Mouse (Mus musculus): ENCODE results near the gene Dbnl. TPM values are rescaled to one million over a fixed set of nuclear protein-coding genes. Genes with fewer than 3 reads are reported as not detected.

Dbnl gene
- total RNA-seq, 2 experiments from 2014 or later = 26.1 to 27.2 TPM

DNA sequence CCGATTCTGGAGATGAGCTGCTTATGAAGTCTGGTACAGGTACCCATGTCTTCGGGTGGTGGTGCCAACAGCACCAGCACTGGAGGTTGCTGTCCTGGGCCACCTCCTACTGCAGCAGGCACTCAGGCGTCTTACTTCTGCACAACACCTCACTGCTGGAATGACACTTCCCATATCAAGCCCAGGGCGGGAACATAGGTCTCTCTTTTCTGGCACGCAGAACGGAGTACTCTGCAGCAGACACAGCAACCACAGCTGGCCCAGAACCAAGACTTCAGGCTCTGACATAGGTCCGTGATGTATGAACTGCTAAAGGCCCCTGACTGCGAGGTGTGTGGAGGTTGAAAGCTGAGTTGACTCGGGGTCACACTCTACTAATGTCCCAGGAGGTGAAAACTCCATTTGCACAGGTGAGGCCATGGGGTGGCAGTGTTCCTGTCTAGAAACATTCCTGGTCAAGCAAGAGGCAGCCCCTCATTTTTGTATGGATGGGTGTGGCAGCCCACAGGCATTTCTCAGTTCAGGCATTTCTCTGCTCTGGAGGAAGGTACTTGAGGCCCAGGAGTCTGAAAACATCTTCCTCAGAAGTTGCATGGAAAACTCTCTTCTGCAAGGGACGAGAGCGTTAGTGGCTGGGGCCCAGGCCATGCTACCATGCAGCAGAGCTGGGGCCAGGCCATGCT, 40.4 kb downstream of the Dbnl start:
- no peak for DNase-seq (ENCODE audit: low spot score)
- intact Hi-C loops (cut with DNase I) = no loop called here

DNA sequence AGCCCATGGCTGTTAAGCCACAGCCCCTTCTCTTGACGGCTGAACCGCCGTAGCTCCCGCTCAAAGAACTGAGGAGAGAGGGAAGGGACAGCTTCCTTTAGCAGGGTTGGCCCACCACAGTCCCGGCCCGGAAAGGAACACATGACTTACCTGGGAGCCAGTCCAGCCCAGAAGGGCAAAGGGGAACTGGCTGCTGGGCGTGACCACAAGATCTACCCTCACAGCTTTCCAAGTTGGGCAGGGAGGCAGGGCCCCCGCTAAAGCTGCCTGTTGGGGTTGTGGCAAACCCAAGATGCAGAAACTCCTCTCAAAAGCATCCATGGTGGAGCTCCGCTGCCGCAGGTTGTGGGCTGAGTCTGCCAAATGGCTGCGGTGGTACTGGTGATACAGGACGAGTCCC, 41.0 kb downstream of the Dbnl start:
- DNase-seq (ENCODE audit: low spot score) = no peak
- intact Hi-C loops (cut with DNase I) = no loop called here

DNA sequence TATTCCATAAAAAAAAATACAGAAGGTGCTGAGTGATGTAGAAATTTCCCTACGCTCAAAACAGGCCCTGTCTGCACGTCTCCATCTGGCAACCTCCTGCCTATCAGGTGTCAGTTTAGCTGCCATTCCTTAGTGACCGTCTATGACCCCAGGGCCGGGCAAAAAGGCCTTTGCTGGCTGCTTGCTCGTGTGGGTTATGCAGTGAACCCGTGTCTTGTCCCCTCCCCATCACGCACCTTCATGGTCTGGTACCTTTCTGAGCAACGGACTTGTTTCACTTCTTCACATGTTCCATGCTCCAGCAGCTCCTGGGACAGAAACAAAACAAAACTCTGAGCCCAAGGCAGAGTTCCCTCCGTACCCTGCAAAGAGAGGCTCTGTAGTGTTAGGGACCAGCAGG, 46.2 kb downstream of the Dbnl start:
- DNase-seq (ENCODE audit: low spot score) = no peak
- intact Hi-C loops (cut with DNase I) = no loop called here

DNA sequence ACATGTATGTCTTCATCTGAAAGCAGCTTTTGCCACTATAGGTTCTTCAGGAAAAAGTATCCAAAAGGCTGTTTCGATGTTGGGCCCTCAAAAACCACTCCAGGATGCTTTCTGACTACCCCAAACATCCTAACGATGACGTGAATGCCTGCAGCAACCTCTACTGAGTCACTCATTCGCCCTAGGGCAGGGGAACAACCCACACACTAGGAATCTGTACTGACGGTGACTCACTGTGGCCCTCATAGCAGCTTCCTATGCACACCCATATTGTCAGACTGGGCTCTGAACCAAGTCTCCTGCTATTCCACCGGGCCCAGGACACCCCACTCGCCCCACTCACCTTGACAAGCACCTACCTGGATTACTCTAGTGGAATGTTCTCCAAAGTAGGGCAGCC, 46.8 kb downstream of the Dbnl start:
- no peak for DNase-seq (ENCODE audit: low spot score)
- intact Hi-C loops (cut with DNase I) = loop anchor here (5.0 kb wide), 2 partner anchors 42 to 48 kb away; partner anchors contain the start of genes Dbnl and Pold2

DNA sequence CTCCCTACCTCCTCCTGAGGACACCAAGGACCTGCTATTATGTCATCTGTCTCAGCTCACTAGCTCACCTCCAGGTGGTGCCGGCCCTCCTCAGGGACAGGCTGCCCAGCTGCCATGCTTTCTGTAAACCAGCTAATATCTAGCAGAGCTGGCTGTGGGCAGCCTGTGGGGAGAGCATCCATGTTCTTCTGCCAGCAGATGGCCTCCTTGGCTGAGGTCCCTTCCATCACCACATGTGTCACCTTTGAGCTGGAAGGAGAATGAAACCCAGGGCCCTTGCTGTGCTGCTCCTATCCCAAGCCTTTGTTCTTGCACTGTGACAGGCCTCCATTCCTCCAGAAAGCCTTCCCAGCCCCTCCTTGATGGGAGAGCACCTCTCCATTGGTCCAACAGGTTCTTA, 47.8 kb downstream of the Dbnl start:
- no peak for DNase-seq (ENCODE audit: low spot score)

DNA sequence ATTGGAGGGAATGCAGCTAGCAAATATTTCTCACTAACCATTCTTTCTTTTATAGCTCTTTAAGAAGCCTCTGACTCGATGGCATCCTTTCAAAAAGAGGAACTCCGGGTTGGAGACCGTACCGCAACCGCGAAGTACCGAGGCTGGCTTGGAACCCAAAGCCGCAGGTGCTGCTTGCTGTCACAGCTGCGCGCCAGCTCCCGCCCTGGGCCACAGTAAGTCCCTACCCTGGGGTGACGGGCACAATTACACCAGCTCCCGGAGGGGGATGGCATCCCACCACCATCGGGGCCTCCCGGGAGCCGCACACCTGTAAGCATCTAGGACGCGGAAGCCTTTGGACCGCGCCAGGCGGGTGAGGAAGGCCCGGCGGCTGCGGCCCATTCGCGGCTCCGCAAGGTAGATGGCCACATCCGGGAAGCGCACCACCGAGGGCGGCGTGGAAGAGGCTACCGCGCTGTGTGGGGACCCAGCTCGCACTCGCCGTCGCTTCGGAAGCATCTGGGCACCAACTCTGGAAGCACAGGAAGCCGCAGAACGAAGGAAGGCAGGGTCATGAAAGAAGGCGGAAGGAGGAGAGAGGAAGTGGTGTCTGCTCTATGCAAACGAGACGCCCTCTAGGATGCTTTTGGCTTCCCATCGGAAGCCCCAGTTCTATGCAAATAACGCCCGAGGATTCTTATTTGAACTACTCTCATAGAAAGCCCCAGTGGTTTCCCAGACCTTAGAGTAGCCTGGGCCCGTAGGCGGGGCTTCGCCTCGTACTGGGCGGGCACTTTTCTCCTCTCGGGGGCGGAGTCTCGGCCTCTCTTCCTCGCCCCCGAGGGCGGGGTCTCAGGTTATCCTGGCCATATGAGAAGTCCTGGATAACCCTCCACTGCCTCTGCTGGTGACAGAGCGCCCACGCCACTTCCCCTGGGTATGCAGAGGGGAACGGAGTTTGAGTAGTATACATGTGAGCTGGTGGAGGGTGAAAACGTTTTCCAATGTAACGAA, 49.3 kb downstream of the Dbnl start, which contains the start of gene Polm:
Gene Polm (minus strand): TSS at position 766 of the 996 bp plus-strand sequence.
- DNase-seq (ENCODE audit: low spot score) = peak; percentile 87
- intact Hi-C loops (cut with DNase I) = loop anchor here (2.0 to 5.0 kb wide), 3 partner anchors 40 to 50 kb away; partner anchors contain the start of genes Dbnl and Pold2

More for the DNA sequence above, 47.8 kb downstream of the Dbnl start:
- intact Hi-C loops (cut with DNase I) = loop anchor here (2.0 to 5.0 kb wide), 3 partner anchors 41 to 51 kb away; partner anchors contain the start of genes Dbnl and Pold2

DNA sequence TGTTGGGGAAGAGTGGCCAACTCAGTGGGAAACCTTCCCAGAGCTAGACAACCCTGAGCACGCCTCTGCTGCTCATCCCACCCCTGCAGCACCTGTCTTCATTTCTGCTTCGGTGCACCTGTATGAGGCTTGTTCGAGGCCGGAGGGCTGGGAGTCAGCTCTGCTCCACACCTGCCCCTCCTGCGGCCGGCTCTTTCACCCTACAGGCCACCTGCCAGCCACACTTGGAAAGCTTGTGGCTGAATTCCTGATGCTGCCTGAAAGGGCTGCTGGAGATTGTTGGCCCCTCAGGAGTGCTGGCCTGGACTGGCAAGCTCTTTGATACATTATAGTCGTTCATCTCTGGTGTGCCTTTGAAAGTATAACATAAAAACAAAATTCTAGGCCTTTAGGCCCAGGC, 52.1 kb downstream of the Dbnl start:
- no peak for DNase-seq (ENCODE audit: low spot score)
- intact Hi-C loops (cut with DNase I) = no loop called here

DNA sequence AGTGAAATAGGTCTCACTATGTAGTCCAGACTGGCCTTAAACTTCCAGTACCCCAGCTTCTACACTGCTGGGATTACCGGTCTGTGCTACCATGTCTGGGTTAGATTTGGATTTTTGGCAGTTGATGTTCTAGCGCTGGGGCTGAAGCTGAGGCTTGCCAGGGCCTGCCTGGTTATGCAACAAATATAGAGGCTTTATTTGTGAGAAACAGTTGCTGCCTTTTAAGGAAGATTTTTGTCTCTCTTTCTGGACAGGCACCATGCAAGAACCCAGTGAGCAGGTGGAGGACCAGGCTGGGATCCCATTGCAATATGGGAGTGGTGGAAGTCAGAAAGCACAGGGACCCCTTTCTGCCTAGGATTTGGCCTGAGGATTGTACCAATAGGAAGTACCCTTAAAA, 53.5 kb downstream of the Dbnl start:
- intact Hi-C loops (cut with DNase I) = no loop called here
- no peak for DNase-seq (ENCODE audit: low spot score)

DNA sequence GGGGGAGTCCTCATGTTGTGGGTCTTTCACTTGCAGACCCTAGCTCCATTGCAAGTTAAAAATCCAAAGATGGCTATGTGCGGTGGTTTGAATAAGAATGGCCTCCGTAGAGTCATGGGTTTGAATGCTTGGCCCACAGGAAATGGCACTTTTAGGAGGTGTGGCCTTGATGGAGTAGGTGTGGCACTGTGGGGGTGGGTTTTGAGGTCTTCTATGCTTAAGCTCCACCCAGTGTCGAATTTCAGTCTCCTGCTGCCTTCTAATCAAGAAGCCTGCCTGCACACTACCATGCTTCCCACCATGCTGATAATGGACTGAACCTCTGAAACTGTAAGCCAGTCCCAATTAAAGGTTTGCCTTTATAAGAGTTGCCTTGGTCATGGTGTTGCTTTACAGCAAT, 54.8 kb downstream of the Dbnl start:
- intact Hi-C loops (cut with DNase I) = no loop called here
- DNase-seq (ENCODE audit: low spot score) = no peak

DNA sequence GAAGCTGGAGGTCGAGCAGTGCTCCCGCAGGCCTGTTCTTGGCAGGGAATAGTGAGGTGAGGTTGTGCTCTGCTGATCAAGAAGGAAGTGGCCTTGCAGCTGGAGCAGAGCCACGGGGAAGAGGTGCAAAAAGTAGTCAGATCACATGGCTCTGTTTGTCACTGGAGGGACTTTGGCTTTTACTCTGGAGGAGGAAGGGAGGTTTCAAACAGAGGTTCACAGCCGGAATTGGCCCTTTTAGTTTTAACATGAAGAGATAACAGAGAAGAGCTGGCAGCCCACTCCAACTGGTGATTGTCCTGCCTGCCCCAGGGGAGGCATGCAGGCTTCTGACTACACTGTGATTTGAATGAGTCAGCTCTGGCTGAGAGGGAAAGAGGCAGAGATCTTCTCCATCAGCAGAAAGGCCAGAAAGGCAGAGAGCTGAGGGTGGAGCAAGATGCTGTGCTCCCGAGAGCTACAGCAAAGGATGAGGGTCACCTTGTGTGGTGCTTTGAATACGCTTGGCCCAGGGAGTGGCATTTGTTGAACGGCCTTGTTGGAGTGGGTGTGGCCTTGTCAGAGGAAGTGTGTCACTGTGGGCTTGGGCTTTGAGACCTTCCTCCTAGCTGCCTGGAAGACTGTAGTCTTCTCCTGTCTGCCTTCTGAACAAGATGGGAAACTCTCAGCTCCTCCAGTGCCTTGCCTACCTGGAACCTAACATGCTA, 58.5 kb downstream of the Dbnl start:
- peak; percentile 51 for DNase-seq (ENCODE audit: low spot score)
- intact Hi-C loops (cut with DNase I) = no loop called here

DNA sequence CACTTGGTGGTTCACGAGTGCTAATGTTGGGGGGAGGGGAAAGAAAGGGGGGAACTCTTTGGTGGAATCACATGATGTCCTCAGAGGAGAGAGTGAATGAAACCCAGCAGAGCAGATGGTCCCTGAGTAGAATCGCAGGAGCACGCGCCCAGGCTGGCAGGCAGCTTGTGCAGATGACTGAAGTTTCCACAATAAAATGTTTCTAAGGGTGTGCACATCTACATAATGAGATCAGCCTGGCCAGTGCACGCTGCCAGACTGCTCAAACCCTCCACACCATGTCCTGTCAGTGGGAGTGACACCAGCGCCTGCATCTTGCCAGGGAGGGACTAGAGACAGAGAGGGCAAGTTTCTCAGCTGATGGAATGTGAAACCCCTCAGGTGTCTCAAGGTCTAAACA, 60.5 kb downstream of the Dbnl start:
- intact Hi-C loops (cut with DNase I) = no loop called here
- DNase-seq (ENCODE audit: low spot score) = peak; percentile 49

DNA sequence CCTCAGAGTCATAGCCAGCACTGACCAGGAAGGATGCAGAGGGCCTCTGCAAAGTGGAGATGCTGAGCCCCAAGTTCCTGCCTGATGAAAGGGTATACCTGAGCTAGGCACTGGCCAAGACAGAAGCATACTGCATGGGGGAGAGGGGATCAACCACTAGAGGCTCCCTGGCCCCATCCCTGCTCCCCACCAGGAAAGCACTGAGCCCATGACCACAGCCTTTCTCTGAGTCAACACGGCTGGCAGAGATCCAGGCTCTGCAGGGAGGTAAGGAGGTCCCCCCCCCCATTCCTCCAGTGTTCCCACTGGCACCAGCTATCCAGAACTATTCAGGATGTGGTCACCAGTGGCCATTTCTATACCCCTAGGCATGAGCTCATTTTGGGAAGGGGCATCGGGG, 61.0 kb downstream of the Dbnl start:
- no peak for DNase-seq (ENCODE audit: low spot score)
- intact Hi-C loops (cut with DNase I) = no loop called here

DNA sequence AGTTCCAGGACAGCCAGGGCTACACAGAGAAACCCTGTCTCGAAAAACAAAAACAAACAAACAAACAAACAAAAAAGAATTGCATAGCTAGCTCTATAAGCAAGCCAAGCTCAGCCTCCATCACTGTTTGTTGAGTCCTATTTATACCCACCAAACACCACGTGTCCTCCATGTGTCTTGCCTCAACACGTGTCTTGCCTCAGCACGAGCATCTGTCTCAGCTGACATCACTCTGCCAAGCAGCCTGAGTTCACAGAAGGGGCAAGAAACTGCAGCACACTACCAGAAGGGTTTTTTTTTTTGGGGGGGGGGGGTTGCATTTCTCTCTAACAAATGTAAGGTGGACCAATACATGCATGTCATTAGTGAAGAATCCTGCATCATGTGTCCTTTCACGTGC, 62.2 kb downstream of the Dbnl start:
- intact Hi-C loops (cut with DNase I) = no loop called here
- DNase-seq (ENCODE audit: low spot score) = no peak

Other genes with a start within 250 kb of the Dbnl start
- 10 to 100 TPM; 17.9 to 23.5 TPM for gene Ccdc117, start 246.3 kb upstream of the Dbnl start, total RNA-seq (2021)
- not detected for gene Ankrd36, start 218.8 kb upstream of the Dbnl start, total RNA-seq (2021)
- 100 to 1,000 TPM; 145 to 152 TPM for gene Mrps24, start 72.8 kb upstream of the Dbnl start, total RNA-seq (2021)
- gene Urgcp, start 26.1 kb upstream of the Dbnl start, total RNA-seq (2021) = 10 to 100 TPM; 56.7 to 68.6 TPM
- gene Pgam2, start 15.2 kb downstream of the Dbnl start, total RNA-seq (2021) = 100 to 1,000 TPM; 914 to 924 TPM
- gene Polm, start 49.5 kb downstream of the Dbnl start, total RNA-seq (2021) = 1 to 10 TPM; 3.0 to 3.6 TPM
- 10 to 100 TPM; 18.5 to 23.3 TPM for gene Aebp1, start 73.5 kb downstream of the Dbnl start, total RNA-seq (2021)
- 10 to 100 TPM; 29.2 to 33.2 TPM for gene Pold2, start 89.8 kb downstream of the Dbnl start, total RNA-seq (2021)
- 100 to 1,000 TPM; 742 to 813 TPM for gene Myl7, start 110.3 kb downstream of the Dbnl start, total RNA-seq (2021)
- 1 to 10 TPM; 7.4 to 9.4 TPM for gene Gck, start 161.6 kb downstream of the Dbnl start, total RNA-seq (2021)
- gene Ykt6, start 167.2 kb downstream of the Dbnl start, total RNA-seq (2021) = 10 to 100 TPM; 60.9 to 64.9 TPM